ENCODE assay signal across 13 mouse cellular contexts in the genomic region with DNA sequence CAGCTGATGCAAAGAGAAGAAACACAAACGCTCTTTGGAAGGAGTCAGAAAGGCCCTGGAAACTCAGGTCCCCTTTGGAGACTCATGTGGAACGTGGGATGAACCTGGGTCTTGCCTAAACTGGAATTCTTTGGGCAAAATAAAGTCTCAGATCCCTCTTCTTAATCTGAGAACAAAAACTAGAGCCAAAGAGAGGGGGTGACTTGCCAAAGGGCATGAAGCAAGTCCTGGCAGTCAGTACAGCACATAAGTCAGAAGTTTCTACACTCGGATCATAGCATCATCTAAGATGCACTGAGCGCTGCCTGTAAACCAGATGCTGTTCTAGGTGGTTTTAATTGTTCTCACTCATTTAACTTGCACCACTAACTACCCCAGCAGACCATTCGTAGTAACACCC.
"Had no signal": no experiment of that assay in that cellular context is flagged by ENCODE, and none has a peak within 500 bp of the region (broad histone marks: within the 10 kb centered on the region; RNA-seq: fewer than 3 reads in every experiment).

No protein-coding gene starts in this region.

- H3K36me3 ChIP-seq: midbrain, embryonic 12.5 days; midbrain, embryonic 15.5 days; neural tube, embryonic 13.5 days had no signal

- H3K27me3 ChIP-seq: midbrain, embryonic 12.5 days; midbrain, embryonic 15.5 days; neural tube, embryonic 13.5 days had no signal

- H3K4me2 ChIP-seq: liver, embryonic 11.5 days; lung, embryonic 14.5 days; midbrain, embryonic 12.5 days; midbrain, embryonic 15.5 days; neural tube, embryonic 13.5 days had no signal

- DNase-seq: kidney, adult 8-10 months; kidney, postnatal 14 days; kidney, postnatal 4 days; liver, postnatal 0 days; lung, embryonic 14.5 days; retina, postnatal 1 day; right cerebral cortex, postnatal 25 days; thymus, adult 18-20 months; thymus, postnatal 36 days had no signal

- H3K4me3 ChIP-seq: midbrain, embryonic 12.5 days; midbrain, embryonic 15.5 days; neural tube, embryonic 13.5 days had no signal
